Mouse (Mus musculus): ENCODE results near the gene Wdr83os. TPM values are rescaled to one million over a fixed set of nuclear protein-coding genes. Genes with fewer than 3 reads are reported as not detected.

The Wdr83os gene
- total and polyA plus RNA-seq, 3 experiments, result 26.2 to 143 TPM; not detected in 1

DNA sequence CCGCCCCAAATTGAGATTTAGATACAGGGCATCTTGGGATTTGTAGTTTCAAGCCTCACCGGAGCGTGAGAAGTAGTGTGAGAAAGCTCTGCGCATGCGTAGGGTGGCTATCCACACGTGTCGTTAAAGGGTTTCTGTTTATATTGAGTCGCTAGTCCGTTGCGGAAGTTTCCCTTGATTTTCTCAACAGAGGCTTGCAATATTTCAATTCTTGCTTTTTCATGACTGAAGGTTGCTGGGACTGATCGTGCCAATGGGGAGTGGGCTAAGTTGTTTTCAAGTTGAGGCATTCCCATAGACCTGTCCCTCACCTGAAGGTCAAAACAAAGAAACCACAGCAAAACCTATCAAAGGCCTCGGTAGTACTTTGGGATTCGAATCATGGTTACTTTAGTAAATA, 45.8 kb upstream of the Wdr83os start:
- no peak for DNase-seq (ENCODE audit: low read depth, low spot score)
- Histone ChIP-seq H3K4me3 (ENCODE audit: control insufficient read depth in 1 of 2, insufficient read depth in 1 of 2, low read depth in 2 of 2, low read length in 2 of 2) (peak overlapping the region in 1 of 2 experiments; percentile 65; a peak in 2 of 4 replicates), H3K4me1 (ENCODE audit: control insufficient read depth in 1 of 2, insufficient read depth in 2 of 2, low read length in 2 of 2) (peaks cover 3 to 4% of the 10 kb centered on the region in 2 experiments), H3K79me2 (ENCODE audit: control insufficient read depth, insufficient read depth, low read length, poor library complexity) (peaks cover 34% of the 10 kb centered on the region), H3K36me3 (ENCODE audit: control insufficient read depth in 1 of 2, insufficient read depth in 2 of 2, low read length in 2 of 2) (peaks cover 4 to 17% of the 10 kb centered on the region in 2 experiments), H3K27ac (ENCODE audit: control insufficient read depth, low read depth, low read length) (peak overlapping the region; percentile 97; the same call in 1 of the 2 replicates), H3K27me3 (ENCODE audit: control insufficient read depth in 1 of 2, insufficient read depth in 2 of 2, low read length in 2 of 2) (no peaks in the 10 kb centered on the region), H3K9ac (ENCODE audit: control insufficient read depth, low read depth, low read length, poor library complexity, severe bottlenecking) (peak overlapping the region; percentile 96), H3K9me3 (replicated peaks; ENCODE audit: insufficient read depth, low read length) (no peaks in the 10 kb centered on the region)
- TF ChIP-seq ZNF384 (IDR thresholded peaks at IDR 0.05; ENCODE audit: low read depth, low read length) (no peak), CHD1 (IDR thresholded peaks at IDR 0.05; ENCODE audit: low read depth, low read length) (no peak), RCOR1 (IDR thresholded peaks at IDR 0.05; ENCODE audit: low read depth, low read length) (no peak), USF2 (IDR thresholded peaks at IDR 0.05; ENCODE audit: borderline replicate concordance in 1 of 2, insufficient read depth in 1 of 2, low read depth in 1 of 2, low read length in 2 of 2) (no peak), HCFC1 (IDR thresholded peaks at IDR 0.05; ENCODE audit: low read depth, low read length) (peak; percentile 53; the same call in 1 of the 2 replicates), MEF2A (IDR thresholded peaks at IDR 0.05; ENCODE audit: extremely low read depth, insufficient replicate concordance, low read depth, low read length, poor library complexity, severe bottlenecking) (no peak), MAX (IDR thresholded peaks at IDR 0.05; ENCODE audit: low read length) (no peak), NRF1 (IDR thresholded peaks at IDR 0.05; ENCODE audit: insufficient read depth, low read depth, low read length, poor library complexity, severe bottlenecking) (no peak), MAFK (IDR thresholded peaks at IDR 0.05; ENCODE audit: borderline replicate concordance, low read depth, low read length) (no peak), TCF12 (IDR thresholded peaks at IDR 0.05; ENCODE audit: low read depth, low read length) (no peak), GABPA (IDR thresholded peaks at IDR 0.05; ENCODE audit: low read depth, low read length) (no peak), UBTF (IDR thresholded peaks at IDR 0.05; ENCODE audit: borderline replicate concordance, insufficient read depth, low read depth, low read length) (no peak), ETS1 (IDR thresholded peaks at IDR 0.05; ENCODE audit: low read depth, low read length) (no peak), POLR2A (IDR thresholded peaks at IDR 0.05; ENCODE audit: control insufficient read depth in 1 of 2, insufficient read depth in 1 of 2, low read depth in 1 of 2, low read length in 2 of 2, poor library complexity in 1 of 2) (0 out of 4 replicates have a peak, but pooled peaks of 1 of the 2 experiments have one; percentile 6), MAZ (IDR thresholded peaks at IDR 0.05; ENCODE audit: low read depth, low read length) (no peak), GATA1 (IDR thresholded peaks at IDR 0.05; ENCODE audit: low read depth, low read length) (no peak), ELF1 (IDR thresholded peaks at IDR 0.05; ENCODE audit: low read depth, low read length) (no peak), SIN3A (IDR thresholded peaks at IDR 0.05; ENCODE audit: low read length) (no peak)

DNA sequence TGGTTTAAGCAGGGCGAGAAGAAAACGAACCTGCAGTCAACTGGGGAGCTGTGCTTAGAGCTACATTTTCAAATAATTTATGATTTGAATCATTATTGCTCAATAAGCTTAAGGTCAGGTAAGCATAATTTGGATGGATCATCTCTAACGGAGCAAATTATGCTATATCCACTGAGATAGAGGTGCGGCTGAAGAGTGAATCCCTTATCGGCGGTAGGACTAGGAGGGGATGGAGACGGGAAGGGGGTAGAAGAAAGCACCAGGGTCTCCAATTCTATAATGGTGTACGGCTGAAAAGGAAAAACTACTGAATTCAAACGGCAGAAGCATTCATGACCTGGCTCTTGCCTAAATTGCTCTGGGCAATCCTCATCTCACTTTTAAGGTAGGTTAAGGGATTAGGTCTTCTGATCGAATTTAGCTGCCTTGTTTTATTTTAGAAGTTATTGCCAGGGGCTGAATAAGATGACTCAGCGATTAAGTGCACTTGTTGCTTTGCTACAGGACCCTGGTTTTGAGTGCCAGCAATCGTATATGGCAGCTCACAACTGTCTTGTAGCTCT, 45.3 kb upstream of the Wdr83os start:
- Histone ChIP-seq H3K36me3 (ENCODE audit: control insufficient read depth in 1 of 2, insufficient read depth in 2 of 2, low read length in 2 of 2) (peaks cover 8 to 22% of the 10 kb centered on the region in 2 experiments), H3K79me2 (ENCODE audit: control insufficient read depth, insufficient read depth, low read length, poor library complexity) (peaks cover 38% of the 10 kb centered on the region), H3K9me3 (replicated peaks; ENCODE audit: insufficient read depth, low read length) (no peaks in the 10 kb centered on the region), H3K4me3 (ENCODE audit: control insufficient read depth in 1 of 2, insufficient read depth in 1 of 2, low read depth in 2 of 2, low read length in 2 of 2) (peak overlapping the region; percentile 65 to 88), H3K27me3 (ENCODE audit: control insufficient read depth in 1 of 2, insufficient read depth in 2 of 2, low read length in 2 of 2) (no peaks in the 10 kb centered on the region), H3K4me1 (ENCODE audit: control insufficient read depth in 1 of 2, insufficient read depth in 2 of 2, low read length in 2 of 2) (peaks cover 3 to 9% of the 10 kb centered on the region in 2 experiments), H3K27ac (ENCODE audit: control insufficient read depth, low read depth, low read length) (peak overlapping the region; percentile 97), H3K9ac (ENCODE audit: control insufficient read depth, low read depth, low read length, poor library complexity, severe bottlenecking) (peak overlapping the region; percentile 96)
- DNase-seq (ENCODE audit: low read depth, low spot score), result no peak
- TF ChIP-seq NRF1 (IDR thresholded peaks at IDR 0.05; ENCODE audit: insufficient read depth, low read depth, low read length, poor library complexity, severe bottlenecking), result no peak
- peak in 1 of 2 experiments; percentile 25; a peak in 1 of 4 replicates for TF ChIP-seq POLR2A (IDR thresholded peaks at IDR 0.05; ENCODE audit: control insufficient read depth in 1 of 2, insufficient read depth in 1 of 2, low read depth in 1 of 2, low read length in 2 of 2, poor library complexity in 1 of 2)
- peak; percentile 83; the same call in 1 of the 2 replicates for TF ChIP-seq MAFK (IDR thresholded peaks at IDR 0.05; ENCODE audit: borderline replicate concordance, low read depth, low read length)
- no peak for TF ChIP-seq HCFC1 (IDR thresholded peaks at IDR 0.05; ENCODE audit: low read depth, low read length)

Measured in MEL (cell line).